Mouse (Mus musculus) hindbrain, embryonic 16.5 days (tissue): ENCODE measurements at regions not wholly inside any gene's neighbourhood (a gene's known extent, or its start where the extent isn't known, plus 50 kb on each side); places are given as distances from the start of the nearest gene placed in this dataset.

ENCODE experiments used
- ATAC-seq: fragments of 200-750 bp; cut with Nextera tagmentation; 2 replicates; pipeline ENCODE4 v1.8.0; 2017; ENCODE audit warnings: moderate TSS enrichment, moderate library complexity
- H3K27ac ChIP-seq: fragments of 300-500 bp; sonication (generic); 2 replicates; pipeline ENCODE4 v1.5.1; 2014; ENCODE audit warnings: low read depth, mild to moderate bottlenecking, control low read depth, low read length, moderate library complexity
- H3K27me3 ChIP-seq: fragments of 300-500 bp; sonication (generic); replicated peaks from 2 replicates; pipeline ENCODE4 v1.6.1; 2014; ENCODE audit warnings: low read length; ENCODE audit not compliant: control insufficient read depth, insufficient read depth
- H3K36me3 ChIP-seq: fragments of 300-500 bp; sonication (generic); 2 replicates; pipeline ENCODE4 v1.6.1; 2014; ENCODE audit warnings: mild to moderate bottlenecking, low read length, moderate library complexity, mixed read lengths; ENCODE audit not compliant: control insufficient read depth, insufficient read depth
- H3K4me1 ChIP-seq: fragments of 300-500 bp; sonication (generic); 2 replicates; pipeline ENCODE4 v1.6.1; 2014; ENCODE audit warnings: low read depth, low read length; ENCODE audit not compliant: control insufficient read depth, insufficient read depth
- H3K4me2 ChIP-seq: fragments of 300-500 bp; sonication (generic); 2 replicates; pipeline ENCODE4 v1.6.1; 2014; ENCODE audit warnings: mild to moderate bottlenecking, low read length, control low read depth, moderate library complexity
- H3K4me3 ChIP-seq: fragments of 300-500 bp; sonication (generic); 2 replicates; pipeline ENCODE4 v1.5.1; 2014; ENCODE audit warnings: mild to moderate bottlenecking, low read length, control low read depth, moderate library complexity
- H3K9ac ChIP-seq: fragments of 300-500 bp; sonication (generic); 2 replicates; pipeline ENCODE4 v1.6.1; 2014; ENCODE audit warnings: low read depth, mild to moderate bottlenecking, control low read depth, low read length, moderate library complexity
- H3K9me3 ChIP-seq: fragments of 300-500 bp; sonication (generic); 2 replicates; pipeline ENCODE4 v1.6.1; 2014; ENCODE audit warnings: mild to moderate bottlenecking, low read length, moderate library complexity; ENCODE audit not compliant: control insufficient read depth
- WGBS: fragments of 180-500 bp; shearing (Covaris S2); extraction: QIAGEN DNeasy Blood & Tissue Kit; methylation state at CpG from one replicate; pipeline ENCODE4 v1.1.7; 2014; 5-methylcytosine and 5-hydroxymethylcytosine counted together

DNA sequence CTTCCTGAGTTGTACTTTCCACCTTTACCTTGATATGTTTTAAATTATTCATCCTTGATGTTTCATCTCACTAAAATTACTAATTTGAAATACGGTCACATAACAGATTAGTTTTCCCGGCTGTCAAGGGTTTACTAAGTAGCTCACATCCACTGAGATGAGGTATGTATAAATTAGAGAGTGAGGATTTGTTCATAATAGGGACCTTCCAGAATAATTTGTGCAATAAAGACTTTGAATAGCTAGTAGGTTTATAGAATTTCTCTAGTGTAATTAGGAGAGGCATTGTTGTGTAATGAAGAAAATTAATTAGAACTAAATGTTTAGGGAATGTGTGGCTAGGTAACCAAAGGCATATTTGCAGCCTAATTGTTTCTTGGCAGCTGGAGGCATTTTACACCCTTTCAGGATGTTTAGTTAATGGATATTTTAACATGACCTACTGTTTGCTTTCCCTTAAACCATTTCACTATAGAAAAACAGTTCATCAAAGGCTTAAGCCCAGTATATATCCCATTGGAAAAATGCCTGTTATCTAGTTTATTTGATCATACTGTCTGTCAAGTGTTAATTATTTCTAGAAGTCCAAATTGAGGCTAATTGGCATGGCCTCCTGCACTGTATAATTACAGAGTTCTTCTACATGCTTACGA, 70.8 kb downstream of the Mat2b start:
- WGBS: 62% methylated on average over 3 of the region's 3 CpGs
- Histone ChIP-seq H3K27me3 (no peaks in the 10 kb centered on the region), H3K4me1 (no peaks in the 10 kb centered on the region; the same call in 1 of the 2 replicates), H3K9ac (no peak overlapping the region), H3K4me3 (no peak overlapping the region), H3K9me3 (no peaks in the 10 kb centered on the region), H3K36me3 (no peaks in the 10 kb centered on the region), H3K4me2 (no peak overlapping the region), H3K27ac (no peak overlapping the region)
- peak; percentile 64 for ATAC-seq

DNA sequence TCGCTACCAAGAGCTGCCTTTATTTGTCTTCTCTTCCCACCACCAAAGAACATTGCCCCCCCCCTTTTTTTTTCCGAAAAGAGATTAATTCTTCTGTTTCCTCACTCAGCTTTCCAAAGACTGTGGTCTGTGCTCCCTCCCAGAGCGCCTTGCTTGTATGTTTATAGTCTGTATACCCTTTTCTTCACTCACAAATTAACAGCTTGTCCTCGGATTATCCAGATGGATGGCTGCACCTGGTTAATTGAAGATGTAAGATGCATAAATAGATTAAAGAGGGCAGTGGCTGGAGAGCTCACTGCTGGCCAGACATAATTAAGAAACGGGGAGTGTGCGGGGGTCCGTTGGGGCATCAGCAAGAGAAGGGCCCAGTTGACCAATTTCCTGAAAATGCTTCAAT, 75.0 kb downstream of the Mat2b start:
- Histone ChIP-seq H3K4me1 (no peaks in the 10 kb centered on the region; the same call in 1 of the 2 replicates), H3K4me2 (no peak overlapping the region), H3K9me3 (no peaks in the 10 kb centered on the region), H3K27ac (no peak overlapping the region), H3K9ac (no peak overlapping the region), H3K36me3 (no peaks in the 10 kb centered on the region), H3K27me3 (no peaks in the 10 kb centered on the region), H3K4me3 (no peak overlapping the region)
- ATAC-seq: no peak
- 62% methylated on average over 7 of the region's 7 CpGs for WGBS

DNA sequence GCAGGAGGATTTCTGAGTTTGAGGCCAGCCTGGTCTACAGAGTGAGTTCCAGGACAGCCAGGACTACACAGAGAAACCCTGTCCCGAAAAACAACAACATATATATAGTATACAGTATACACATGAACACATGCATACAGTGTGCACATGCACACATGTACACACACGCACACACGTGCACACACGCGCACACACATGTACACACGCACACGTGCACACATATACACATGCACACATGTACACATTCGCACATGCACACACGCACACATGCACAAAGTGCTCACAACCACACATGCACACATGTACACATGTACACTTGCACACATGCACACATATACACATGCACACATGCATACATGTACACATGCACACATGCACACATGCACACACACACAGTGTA, 92.0 kb downstream of the Mat2b start:
- no peaks in the 10 kb centered on the region for H3K27me3 ChIP-seq
- no peak overlapping the region for H3K4me3 ChIP-seq
- no peak for ATAC-seq
- no peaks in the 10 kb centered on the region for H3K9me3 ChIP-seq
- no peak overlapping the region for H3K9ac ChIP-seq
- no peaks in the 10 kb centered on the region for H3K36me3 ChIP-seq
- WGBS: 95% methylated on average over 9 of the region's 9 CpGs
- H3K27ac ChIP-seq: no peak overlapping the region
- no peak overlapping the region for H3K4me2 ChIP-seq
- peaks cover 12% of the 10 kb centered on the region for H3K4me1 ChIP-seq

DNA sequence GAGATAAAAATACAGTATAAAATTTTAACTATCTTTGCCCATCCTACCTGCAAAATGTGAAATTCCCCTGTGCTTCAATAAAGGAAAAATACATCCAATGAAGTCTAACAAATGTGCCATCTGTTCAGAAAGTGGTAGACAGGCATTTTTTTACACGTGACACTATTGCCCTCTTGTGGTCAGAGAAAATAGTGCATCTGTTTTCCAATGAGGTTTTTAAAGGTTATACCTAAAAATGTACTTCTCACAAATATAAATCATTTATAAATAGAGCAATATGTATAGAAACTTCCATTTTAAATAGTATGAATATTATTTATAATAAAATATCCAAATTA, 93.5 kb downstream of the Mat2b start:
- WGBS: 0% methylated on average over 1 of the region's 1 CpGs
- no peak overlapping the region for H3K4me2 ChIP-seq
- no peaks in the 10 kb centered on the region for H3K36me3 ChIP-seq
- H3K9me3 ChIP-seq: no peaks in the 10 kb centered on the region
- no peak overlapping the region for H3K4me3 ChIP-seq
- no peak for ATAC-seq
- peaks cover 12% of the 10 kb centered on the region for H3K4me1 ChIP-seq
- H3K9ac ChIP-seq: no peak overlapping the region
- H3K27ac ChIP-seq: no peak overlapping the region
- no peaks in the 10 kb centered on the region for H3K27me3 ChIP-seq

DNA sequence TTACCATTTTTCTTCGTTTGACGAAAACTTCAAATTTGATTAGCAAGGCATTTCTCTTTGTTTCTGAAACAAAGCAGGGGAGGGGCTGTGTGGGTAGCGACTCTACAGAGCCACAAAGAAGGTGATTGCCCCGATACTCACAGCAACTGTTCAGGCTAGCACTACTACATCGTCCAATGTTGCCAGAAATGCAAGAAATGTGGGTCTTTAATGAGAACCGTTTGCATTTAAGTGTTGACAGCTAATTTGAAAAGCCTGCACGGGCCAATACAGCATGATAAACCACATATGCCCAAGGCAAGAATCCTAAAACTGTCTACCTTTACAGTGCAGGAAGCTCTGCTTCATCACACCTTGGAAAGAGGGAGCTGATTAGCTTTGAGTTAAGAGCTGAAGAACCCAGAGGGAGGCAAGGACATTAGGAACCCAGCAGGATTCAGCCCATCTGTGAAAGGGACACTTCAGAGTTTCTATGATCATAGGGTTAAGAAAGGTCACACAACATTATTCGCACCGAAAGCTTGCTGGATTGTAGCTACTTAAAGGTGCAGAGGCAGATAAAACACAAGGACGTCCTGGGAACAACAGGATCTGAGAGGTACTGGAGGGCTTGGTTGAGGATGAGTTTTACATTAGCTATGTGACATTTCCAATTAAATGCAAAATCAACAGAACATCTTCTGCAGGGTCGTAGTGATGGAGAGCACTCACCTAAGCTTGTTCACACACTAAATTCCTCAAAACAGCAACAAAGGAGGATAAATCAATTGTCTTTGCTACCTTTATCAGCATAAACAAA, 94.0 kb downstream of the Mat2b start:
- Histone ChIP-seq H3K4me1 (peaks cover 12% of the 10 kb centered on the region), H3K36me3 (no peaks in the 10 kb centered on the region), H3K27ac (peak overlapping the region; percentile 16; the same call in 1 of the 2 replicates), H3K9ac (no peak overlapping the region), H3K4me3 (no peak overlapping the region), H3K9me3 (no peaks in the 10 kb centered on the region), H3K27me3 (no peaks in the 10 kb centered on the region), H3K4me2 (peak overlapping the region; percentile 35; the same call in 1 of the 2 replicates)
- WGBS: 12% methylated on average over 11 of the region's 11 CpGs
- peak; percentile 50; the same call in 1 of the 2 replicates for ATAC-seq

DNA sequence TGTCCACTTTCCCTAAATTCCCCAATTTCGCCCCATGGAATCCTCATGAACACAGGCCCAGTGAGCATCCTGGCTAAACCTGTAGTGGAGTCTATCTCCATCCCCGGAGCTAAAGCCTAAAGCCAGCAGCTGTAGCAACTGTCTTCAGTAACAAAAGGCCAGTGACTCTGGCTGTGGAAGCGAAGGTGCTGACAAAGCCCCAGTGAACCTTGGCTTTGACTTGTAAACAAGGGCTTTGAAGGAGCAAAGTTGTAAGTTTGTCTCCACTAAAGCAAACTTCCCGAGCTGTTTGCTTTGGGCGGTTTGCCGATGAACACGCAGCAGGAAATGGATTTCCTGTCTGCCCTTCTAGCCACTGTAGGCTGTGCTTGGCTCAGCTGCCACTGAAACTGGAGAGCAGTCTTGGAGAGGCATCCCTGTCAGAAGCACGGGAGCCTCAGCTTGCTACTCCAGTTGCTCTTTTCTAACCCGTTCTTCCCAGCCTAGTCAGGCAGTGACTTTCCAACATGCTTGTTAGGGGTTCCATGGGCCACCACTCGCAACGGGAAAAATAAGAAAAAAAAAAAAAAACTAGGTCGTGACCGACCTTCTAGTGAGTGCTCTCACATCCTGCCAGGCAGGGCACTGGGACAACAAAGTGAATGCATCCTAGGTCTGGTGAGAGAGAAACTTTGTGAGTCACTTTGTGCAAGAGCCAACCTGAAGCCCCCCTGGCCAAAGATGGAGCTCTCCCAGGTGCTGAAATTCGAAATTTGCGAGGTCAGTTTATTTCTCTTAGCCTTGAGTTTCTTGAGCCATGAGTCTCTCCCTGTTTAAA, 94.8 kb downstream of the Mat2b start:
- 9% methylated on average over 15 of the region's 15 CpGs for WGBS
- no peaks in the 10 kb centered on the region for H3K27me3 ChIP-seq
- no peak overlapping the region for H3K27ac ChIP-seq
- H3K4me2 ChIP-seq: peak overlapping the region; percentile 35
- H3K36me3 ChIP-seq: no peaks in the 10 kb centered on the region
- H3K4me1 ChIP-seq: peaks cover 12% of the 10 kb centered on the region
- no peak overlapping the region for H3K9ac ChIP-seq
- H3K9me3 ChIP-seq: no peaks in the 10 kb centered on the region
- H3K4me3 ChIP-seq: no peak overlapping the region
- peak; percentile 68 for ATAC-seq

DNA sequence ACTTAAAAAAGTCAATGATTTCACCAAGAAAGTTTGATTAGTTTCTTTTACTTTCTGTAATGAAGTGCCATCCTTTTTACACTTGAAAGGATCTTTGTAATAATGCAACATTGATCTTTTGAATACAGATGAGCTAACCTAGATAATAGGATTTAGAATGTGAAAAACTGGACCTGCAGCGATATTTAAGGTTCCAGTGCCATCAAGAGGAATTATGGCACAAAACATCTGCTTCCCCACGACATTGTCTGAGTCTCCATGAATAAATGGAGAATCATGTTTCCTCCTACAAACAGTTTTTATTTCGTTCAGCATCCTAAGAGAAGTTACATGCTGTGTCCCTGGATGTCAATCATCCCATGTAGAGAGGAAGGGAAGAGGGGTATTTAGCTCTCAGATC, 98.7 kb downstream of the Mat2b start:
- no peaks in the 10 kb centered on the region for H3K27me3 ChIP-seq
- 23% methylated on average over 3 of the region's 3 CpGs for WGBS
- no peaks in the 10 kb centered on the region for H3K36me3 ChIP-seq
- H3K4me2 ChIP-seq: no peak overlapping the region
- H3K4me1 ChIP-seq: peaks cover 12% of the 10 kb centered on the region
- H3K9ac ChIP-seq: no peak overlapping the region
- no peak overlapping the region for H3K4me3 ChIP-seq
- ATAC-seq: no peak
- H3K9me3 ChIP-seq: no peaks in the 10 kb centered on the region
- H3K27ac ChIP-seq: no peak overlapping the region

DNA sequence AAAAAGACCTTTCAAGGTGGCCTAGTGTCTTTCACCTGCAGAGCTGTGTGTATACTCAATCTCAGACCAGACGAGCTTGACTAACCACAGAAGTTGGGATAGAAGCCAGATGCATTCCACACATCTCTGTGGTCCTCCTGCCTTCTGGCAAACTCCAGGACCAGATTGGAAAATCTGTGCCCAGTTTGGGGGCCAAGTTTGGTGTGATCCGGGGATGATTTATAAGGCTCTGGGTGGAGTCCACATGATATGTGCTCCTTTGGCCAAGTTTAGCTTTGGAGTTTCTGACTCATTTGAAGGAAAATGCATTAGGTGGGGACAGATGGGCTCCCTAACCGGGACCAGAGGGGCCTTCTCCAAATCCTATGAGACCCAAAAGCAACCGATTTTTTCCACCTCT, 102.9 kb downstream of the Mat2b start:
- ATAC-seq: peak; percentile 64; the same call in 1 of the 2 replicates

DNA sequence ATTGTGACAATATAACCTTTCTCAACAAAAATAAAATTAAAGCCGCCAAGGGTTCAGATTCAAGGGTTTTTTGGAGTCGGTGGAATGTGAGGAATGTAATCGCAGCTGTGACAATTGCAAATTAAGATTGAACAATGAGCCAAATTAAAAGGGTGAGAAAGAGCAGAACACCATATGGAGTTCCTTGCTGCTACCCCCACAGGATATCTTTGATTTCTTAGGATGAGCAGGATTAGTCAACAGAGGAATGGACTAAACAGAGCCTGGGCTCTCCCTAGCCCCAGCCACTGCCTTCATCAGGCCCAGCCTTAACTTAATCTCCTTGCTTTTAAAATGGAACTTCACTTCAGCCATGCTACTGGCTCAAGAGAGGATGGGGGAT, 121.3 kb downstream of the Mat2b start:
- no peaks in the 10 kb centered on the region for H3K27me3 ChIP-seq
- 9% methylated on average over 3 of the region's 3 CpGs for WGBS
- no peak overlapping the region for H3K9ac ChIP-seq
- no peak overlapping the region for H3K4me3 ChIP-seq
- peaks cover 10% of the 10 kb centered on the region for H3K4me1 ChIP-seq
- no peak overlapping the region for H3K27ac ChIP-seq
- H3K4me2 ChIP-seq: no peak overlapping the region
- peaks cover 2% of the 10 kb centered on the region; the same call in 1 of the 2 replicates for H3K9me3 ChIP-seq
- no peak for ATAC-seq
- no peaks in the 10 kb centered on the region for H3K36me3 ChIP-seq

More for the DNA sequence above, 102.9 kb downstream of the Mat2b start:
- no peaks in the 10 kb centered on the region for H3K27me3 ChIP-seq
- no peak overlapping the region for H3K4me3 ChIP-seq
- no peaks in the 10 kb centered on the region for H3K4me1 ChIP-seq
- WGBS: 67% methylated on average over 4 of the region's 4 CpGs
- no peak overlapping the region for H3K27ac ChIP-seq
- H3K9me3 ChIP-seq: no peaks in the 10 kb centered on the region
- no peak overlapping the region for H3K4me2 ChIP-seq
- H3K36me3 ChIP-seq: no peaks in the 10 kb centered on the region
- H3K9ac ChIP-seq: no peak overlapping the region
